Mouse (Mus musculus) lung, adult 2 months (tissue): Measurements from ENCODE around the gene Stk11. TPM values are rescaled to one million over a fixed set of nuclear protein-coding genes. Genes with fewer than 3 reads are reported as not detected.

Source experiments
- DNase-seq: peaks from one replicate; pipeline ENCODE4 v3.0.0; 2022
- H3K4me1 ChIP-seq: fragments of 200-500 bp; 2 replicates; pipeline ENCODE4 v1.6.1; 2011; ENCODE audit warnings: low read length; ENCODE audit not compliant: control insufficient read depth, insufficient read depth
- H3K4me3 ChIP-seq: fragments of 200-500 bp; replicated peaks from 2 replicates; pipeline ENCODE3; 2011; ENCODE audit warnings: low read depth, mild to moderate bottlenecking, control low read depth, low read length; ENCODE audit errors: extremely low read depth
- CTCF ChIP-seq: fragments of 200-500 bp; IDR thresholded peaks from 2 replicates; pipeline ENCODE4 v1.5.1; 2011; ENCODE audit warnings: mild to moderate bottlenecking, low read length, control low read depth; ENCODE audit not compliant: insufficient read depth
- POLR2A ChIP-seq: fragments of 200-500 bp; IDR thresholded peaks from 2 replicates; pipeline ENCODE4 v1.6.1; 2011; ENCODE audit warnings: low read depth, mild to moderate bottlenecking, control low read depth, low read length, borderline replicate concordance; ENCODE audit errors: extremely low read depth
- WGBS: fragments of 180-500 bp; shearing (Covaris S2); methylation state at CpG from one replicate; pipeline ENCODE4 v1.1.7; 2018; 5-methylcytosine and 5-hydroxymethylcytosine counted together
- polyA plus RNA-seq: library from polyadenylated mRNA; depleted of rRNA; stranded (reverse); fragments of >200 nt; gene quantifications from 2 replicates; pipeline ENCODE4 v1.2.3, GENCODE M21; 2012

The Stk11 gene
- polyA plus RNA-seq, 1 experiment, result 168 TPM

- TF ChIP-seq CTCF (peak; percentile 56), POLR2A (peak; percentile 79; the same call in 1 of the 2 replicates)
- Histone ChIP-seq H3K4me1 (peaks cover 9% of the 10 kb centered on the region), H3K4me3 (peak overlapping the region; percentile 59)
- under 1% methylated on average over 29 of the region's 29 CpGs for WGBS
- DNase-seq, result peak; percentile 94
Measured at GRCm38 (mm10) chr10:80141243-80141642, 25.6 kb downstream of the Stk11 start.

- TF ChIP-seq CTCF (no peak), POLR2A (peak; percentile 91; the same call in 1 of the 2 replicates)
- Histone ChIP-seq H3K4me1 (peaks cover 14% of the 10 kb centered on the region), H3K4me3 (peak overlapping the region; percentile 76)
- peak; percentile 88 for DNase-seq
- 1% methylated on average over 43 of the region's 43 CpGs for WGBS
Measured at GRCm38 (mm10) chr10:80141786-80142529, 26.4 kb downstream of the Stk11 start.

- no peak for DNase-seq
- H3K4me3 ChIP-seq, result peak overlapping the region; percentile 76
- H3K4me1 ChIP-seq, result peaks cover 15% of the 10 kb centered on the region
- TF ChIP-seq CTCF (no peak), POLR2A (no peak)
- 1% methylated on average over 15 of the region's 15 CpGs for WGBS
Measured at GRCm38 (mm10) chr10:80142530-80142925, 26.9 kb downstream of the Stk11 start.

GRCm38 (mm10) chr10:80143664-80144063, 28.1 kb downstream of the Stk11 start:
- Histone ChIP-seq H3K4me1 (peaks cover 13% of the 10 kb centered on the region), H3K4me3 (no peak overlapping the region)
- no peak for TF ChIP-seq POLR2A
- TF ChIP-seq CTCF, result no peak
- DNase-seq, result no peak
- WGBS, result 90% methylated on average over 7 of the region's 7 CpGs

GRCm38 (mm10) chr10:80144159-80144558, 28.6 kb downstream of the Stk11 start:
- Histone ChIP-seq H3K4me1 (peaks cover 13% of the 10 kb centered on the region), H3K4me3 (no peak overlapping the region)
- TF ChIP-seq CTCF (no peak), POLR2A (no peak)
- 87% methylated on average over 12 of the region's 12 CpGs for WGBS
- DNase-seq, result no peak

- TF ChIP-seq CTCF (peak; percentile 91), POLR2A (peak; percentile 21; the same call in 1 of the 2 replicates)
- peak; percentile 80 for DNase-seq
- H3K4me3 ChIP-seq, result no peak overlapping the region
- 70% methylated on average over 20 of the region's 20 CpGs for whole genome bisulfite sequencing
- H3K4me1 ChIP-seq, result peaks cover 13% of the 10 kb centered on the region
Measured at GRCm38 (mm10) chr10:80144864-80145838, 29.5 kb downstream of the Stk11 start.

- WGBS, result 58% methylated on average over 6 of the region's 6 CpGs
- DNase-seq, result peak; percentile 66
- Histone ChIP-seq H3K4me1 (peaks cover 13% of the 10 kb centered on the region), H3K4me3 (no peak overlapping the region)
- TF ChIP-seq POLR2A (no peak), CTCF (no peak)
Measured at GRCm38 (mm10) chr10:80145896-80146295, 30.3 kb downstream of the Stk11 start.

- peaks cover 13% of the 10 kb centered on the region for H3K4me1 ChIP-seq
- TF ChIP-seq CTCF, result no peak
- TF ChIP-seq POLR2A, result no peak
- 52% methylated on average over 4 of the region's 4 CpGs for WGBS
- no peak overlapping the region for H3K4me3 ChIP-seq
- DNase-seq, result no peak
Measured at GRCm38 (mm10) chr10:80146568-80147011, 31.0 kb downstream of the Stk11 start.

- Histone ChIP-seq H3K4me1 (peaks cover 15% of the 10 kb centered on the region), H3K4me3 (peak overlapping the region; percentile 15)
- no peak for DNase-seq
- WGBS, result 50% methylated on average over 5 of the region's 5 CpGs
- TF ChIP-seq POLR2A, result 0 out of 2 replicates have a peak, but pooled peaks have one; percentile 3
- TF ChIP-seq CTCF, result no peak
Measured at GRCm38 (mm10) chr10:80147146-80147718, 31.6 kb downstream of the Stk11 start.
